8 mouse cellular contexts compared by ENCODE assay signal in genomic region chr13:112101421-112101756, GRCm38 (mm10).
DNase-seq lines count a peak whose midpoint lies in the region; ATAC-seq and TF ChIP-seq lines count a peak whose summit lies in the region.

No protein-coding gene starts in this region.

- intact Hi-C loops in heart, postnatal 14 days (cut with DNase I) = loop anchor here (2.0 to 5.0 kb wide), 4 partner anchors 61 to 293 kb away; partner anchors contain the start of gene Map3k1

- no peak for TF ChIP-seq CTCF in thymus, adult 2 months (IDR thresholded peaks at IDR 0.05; ENCODE audit: borderline replicate concordance, control insufficient read depth, extremely low read depth, insufficient read depth, low read length, poor library complexity)

- no peak for DNase-seq in heart, postnatal 14 days
- DNase-seq in embryonic facial prominence, embryonic 11.5 days (ENCODE audit: low spot score) = peak; percentile 28
- DNase-seq in hindbrain, embryonic 14.5 days (ENCODE audit: low spot score) = peak; percentile 24
- DNase-seq in thymus, adult 2 months = no peak
- DNase-seq in adrenal gland, postnatal 36 days = no peak
- DNase-seq in cerebellum, postnatal 25 days = no peak

- no peak for TF ChIP-seq POLR2A in thymus, adult 2 months (IDR thresholded peaks at IDR 0.05; ENCODE audit: control insufficient read depth, extremely low read depth, insufficient read depth, low read length, poor library complexity)

- WGBS in heart, embryonic 12.5 days = 61% methylated on average over 5 of the region's 5 CpGs
- WGBS in embryonic facial prominence, embryonic 11.5 days = 42% methylated on average over 5 of the region's 5 CpGs
- WGBS in hindbrain, embryonic 14.5 days = 25% methylated on average over 5 of the region's 5 CpGs
- 45% methylated on average over 5 of the region's 5 CpGs for WGBS in midbrain, embryonic 12.5 days
- 83% methylated on average over 5 of the region's 5 CpGs for WGBS in thymus, adult 2 months

- no peaks in the 10 kb centered on the region for H3K27me3 ChIP-seq in heart, embryonic 12.5 days (replicated peaks)
- no peaks in the 10 kb centered on the region for H3K27me3 ChIP-seq in embryonic facial prominence, embryonic 11.5 days (ENCODE audit: control insufficient read depth, insufficient read depth, low read length)
- no peaks in the 10 kb centered on the region for H3K27me3 ChIP-seq in hindbrain, embryonic 14.5 days (ENCODE audit: control insufficient read depth, insufficient read depth, low read length)
- no peaks in the 10 kb centered on the region for H3K27me3 ChIP-seq in midbrain, embryonic 12.5 days
- no peaks in the 10 kb centered on the region for H3K27me3 ChIP-seq in thymus, adult 2 months (ENCODE audit: control insufficient read depth, insufficient read depth, low read length)

- no peak overlapping the region for H3K27ac ChIP-seq in heart, embryonic 12.5 days (ENCODE audit: poor library complexity, severe bottlenecking)
- no peak overlapping the region for H3K27ac ChIP-seq in embryonic facial prominence, embryonic 11.5 days (replicated peaks; ENCODE audit: low read depth, low read length)
- peak overlapping the region; percentile 86 for H3K27ac ChIP-seq in hindbrain, embryonic 14.5 days
- H3K27ac ChIP-seq in midbrain, embryonic 12.5 days (replicated peaks) = no peak overlapping the region
- H3K27ac ChIP-seq in thymus, adult 2 months (ENCODE audit: control insufficient read depth, insufficient read depth, low read length) = no peak overlapping the region

- H3K4me2 ChIP-seq in heart, embryonic 12.5 days = peak overlapping the region; percentile 87
- H3K4me2 ChIP-seq in embryonic facial prominence, embryonic 11.5 days (ENCODE audit: low read depth, low read length) = peak overlapping the region; percentile 87
- H3K4me2 ChIP-seq in hindbrain, embryonic 14.5 days (replicated peaks) = peak overlapping the region; percentile 67
- peak overlapping the region; percentile 78 for H3K4me2 ChIP-seq in midbrain, embryonic 12.5 days (replicated peaks)

- no peak for ATAC-seq in heart, embryonic 12.5 days (ENCODE audit: insufficient number of reproducible peaks, low FRiP score)
- no peak for ATAC-seq in embryonic facial prominence, embryonic 11.5 days (replicated peaks; ENCODE audit: insufficient number of reproducible peaks, low FRiP score, low TSS enrichment, low read depth)
- ATAC-seq in hindbrain, embryonic 14.5 days (ENCODE audit: low FRiP score) = no peak
- no peak for ATAC-seq in midbrain, embryonic 12.5 days (ENCODE audit: low FRiP score, low read depth)

- H3K36me3 ChIP-seq in heart, embryonic 12.5 days = no peaks in the 10 kb centered on the region
- H3K36me3 ChIP-seq in embryonic facial prominence, embryonic 11.5 days (replicated peaks; ENCODE audit: control insufficient read depth, insufficient read depth, low read depth, low read length) = no peaks in the 10 kb centered on the region
- H3K36me3 ChIP-seq in hindbrain, embryonic 14.5 days (replicated peaks; ENCODE audit: control insufficient read depth, insufficient read depth) = no peaks in the 10 kb centered on the region
- H3K36me3 ChIP-seq in midbrain, embryonic 12.5 days = no peaks in the 10 kb centered on the region
- H3K36me3 ChIP-seq in thymus, adult 2 months (ENCODE audit: control insufficient read depth, insufficient read depth, low read length) = no peaks in the 10 kb centered on the region

- peaks cover 19% of the 10 kb centered on the region for H3K4me1 ChIP-seq in heart, embryonic 12.5 days (replicated peaks)
- H3K4me1 ChIP-seq in embryonic facial prominence, embryonic 11.5 days (ENCODE audit: control insufficient read depth, insufficient read depth, low read length) = peaks cover 4% of the 10 kb centered on the region; the same call in 1 of the 2 replicates
- H3K4me1 ChIP-seq in hindbrain, embryonic 14.5 days (replicated peaks; ENCODE audit: control insufficient read depth, insufficient read depth, low read length) = peaks cover 12% of the 10 kb centered on the region
- peaks cover 12% of the 10 kb centered on the region for H3K4me1 ChIP-seq in midbrain, embryonic 12.5 days
- H3K4me1 ChIP-seq in thymus, adult 2 months (replicated peaks; ENCODE audit: control insufficient read depth, insufficient read depth, low read length) = peaks cover 10% of the 10 kb centered on the region

- no peaks in the 10 kb centered on the region for H3K9me3 ChIP-seq in heart, embryonic 12.5 days (replicated peaks)
- no peaks in the 10 kb centered on the region for H3K9me3 ChIP-seq in embryonic facial prominence, embryonic 11.5 days (replicated peaks; ENCODE audit: control insufficient read depth, low read length)
- H3K9me3 ChIP-seq in hindbrain, embryonic 14.5 days (ENCODE audit: control insufficient read depth, low read length) = no peaks in the 10 kb centered on the region
- no peaks in the 10 kb centered on the region for H3K9me3 ChIP-seq in midbrain, embryonic 12.5 days

- H3K4me3 ChIP-seq in heart, embryonic 12.5 days = peak overlapping the region; percentile 58
- H3K4me3 ChIP-seq in embryonic facial prominence, embryonic 11.5 days (ENCODE audit: low read depth, low read length) = no peak overlapping the region
- peak overlapping the region; percentile 42 for H3K4me3 ChIP-seq in hindbrain, embryonic 14.5 days (replicated peaks; ENCODE audit: low read length)
- H3K4me3 ChIP-seq in midbrain, embryonic 12.5 days = peak overlapping the region; percentile 51
- H3K4me3 ChIP-seq in thymus, adult 2 months (ENCODE audit: control insufficient read depth, insufficient read depth, low read length) = no peak overlapping the region

- H3K9ac ChIP-seq in heart, embryonic 12.5 days = 0 out of 2 replicates have a peak overlapping the region, but pooled peaks have one; percentile 72
- H3K9ac ChIP-seq in embryonic facial prominence, embryonic 11.5 days (replicated peaks; ENCODE audit: low read length) = no peak overlapping the region; the same call in 1 of the 2 replicates
- H3K9ac ChIP-seq in hindbrain, embryonic 14.5 days = peak overlapping the region; percentile 69
- peak overlapping the region; percentile 60; the same call in 1 of the 2 replicates for H3K9ac ChIP-seq in midbrain, embryonic 12.5 days (replicated peaks)

Comparison
In these comparisons a context has a peak if more than half of its experiments do, and no peak if none do; other contexts are left out.
1. H3K4me3 ChIP-seq: peak in heart, embryonic 12.5 days (single experiment), hindbrain, embryonic 14.5 days (single experiment) and midbrain, embryonic 12.5 days (single experiment); none in embryonic facial prominence, embryonic 11.5 days (single experiment) and thymus, adult 2 months (single experiment).
2. DNase-seq: peak in embryonic facial prominence, embryonic 11.5 days (single experiment) and hindbrain, embryonic 14.5 days (single experiment); none in heart, postnatal 14 days (0 of 2), thymus, adult 2 months (single experiment), adrenal gland, postnatal 36 days (0 of 2) and cerebellum, postnatal 25 days (0 of 2).
3. Peak in every context shown above with its lines, with median percentiles within 50 percentile points of each other: H3K4me2 ChIP-seq.